Mouse (Mus musculus) urinary bladder, adult 18-20 months (tissue): Measurements from ENCODE around the gene Cers6.

Experiments
- DNase-seq, 2 experiments: peaks; one replicate each; pipeline ENCODE4 v3.0.0; 2022; ENCODE audit warnings: low spot score in 2 of 2, mixed read lengths in 2 of 2

Cers6 gene

DNA sequence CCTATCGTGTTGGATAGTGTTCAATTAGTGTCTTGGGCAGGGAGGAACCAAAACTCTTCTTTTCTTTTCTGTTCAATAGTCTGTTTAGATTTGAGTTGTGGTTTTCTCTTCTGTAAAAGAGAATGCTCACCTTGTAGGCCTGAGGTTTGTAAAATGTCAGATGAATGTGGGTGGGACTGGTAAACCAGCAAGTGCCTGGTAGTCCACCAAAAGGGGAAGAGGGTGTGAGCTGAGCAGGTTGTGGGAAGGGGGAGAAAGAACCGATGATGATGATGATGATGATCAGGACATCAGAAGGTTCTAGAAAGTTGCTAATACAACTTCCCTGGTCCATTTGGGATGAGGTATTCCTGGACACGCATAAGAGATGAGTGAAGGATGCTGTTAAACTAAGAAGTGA lies 55.1 kb downstream of the Cers6 start:
- DNase-seq = no peak

- DNase-seq = no peak
Observed at GRCm38 (mm10) chr2:68917010-68917409, 55.8 kb downstream of the Cers6 start.

DNA sequence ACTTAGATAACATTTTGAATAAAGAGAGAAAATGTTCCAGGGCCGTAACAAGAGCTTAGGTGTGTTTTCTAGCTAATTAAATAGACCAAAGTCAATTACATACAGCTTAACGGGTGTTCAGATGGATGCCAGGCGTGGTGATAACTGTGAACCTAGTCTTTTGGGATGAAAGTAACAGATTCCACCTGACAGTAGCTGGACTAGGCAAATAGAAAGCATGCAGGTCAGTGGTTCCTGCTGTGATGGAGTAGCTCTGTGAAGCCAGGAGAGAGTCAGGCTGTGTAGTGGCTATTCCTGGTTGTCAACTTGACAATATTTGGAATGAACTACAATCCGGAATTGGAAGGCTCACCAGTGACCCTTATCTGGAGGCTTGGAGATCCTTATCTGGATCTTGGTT lies 56.3 kb downstream of the Cers6 start:
- DNase-seq = no peak

- no peak for DNase-seq
Observed at GRCm38 (mm10) chr2:68924344-68924743, 63.1 kb downstream of the Cers6 start.

DNA sequence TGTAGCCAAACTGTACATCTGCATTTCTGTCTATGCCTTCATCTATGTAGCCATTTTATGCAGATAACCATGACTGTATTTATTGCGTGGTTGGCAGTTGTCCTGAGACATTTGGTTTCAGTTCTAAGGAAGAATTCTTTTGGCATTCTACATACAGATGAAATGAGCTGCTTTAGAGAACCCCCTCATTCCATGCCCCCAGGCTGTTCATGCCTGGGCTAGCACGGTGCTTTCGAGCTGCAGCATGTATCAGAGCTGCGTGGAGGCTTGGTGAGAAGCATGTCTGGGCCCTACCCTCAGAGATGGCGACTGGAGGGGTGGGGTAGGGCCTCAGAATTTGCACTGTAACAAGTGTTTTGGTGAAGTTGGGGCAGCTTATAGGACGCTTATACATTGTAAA lies 64.3 kb downstream of the Cers6 start:
- no peak for DNase-seq

GRCm38 (mm10) chr2:68926913-68927790 lies 65.9 kb downstream of the Cers6 start:
- DNase-seq = no peak

- DNase-seq = no peak
Observed at GRCm38 (mm10) chr2:68932240-68932639, 71.0 kb downstream of the Cers6 start.

DNA sequence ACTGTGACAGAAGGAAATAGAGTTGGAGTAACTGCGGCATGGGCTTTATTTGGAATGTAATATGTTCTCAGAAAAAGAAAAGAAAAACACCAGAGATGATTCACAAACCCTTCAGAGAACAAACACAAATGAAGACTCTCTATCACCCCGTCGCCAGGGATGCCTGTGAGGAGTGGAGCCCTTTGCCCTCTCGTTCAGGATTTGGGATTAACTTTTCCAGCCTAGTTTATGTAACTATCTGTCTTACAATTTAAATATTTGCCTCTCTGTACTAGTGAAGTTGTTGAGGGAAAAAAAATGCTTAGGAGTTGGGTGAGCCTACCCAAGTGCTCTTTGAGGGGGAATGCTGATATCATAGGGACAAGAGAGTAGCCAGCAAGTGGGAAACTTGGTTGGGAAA lies 71.4 kb downstream of the Cers6 start:
- DNase-seq = no peak

DNA sequence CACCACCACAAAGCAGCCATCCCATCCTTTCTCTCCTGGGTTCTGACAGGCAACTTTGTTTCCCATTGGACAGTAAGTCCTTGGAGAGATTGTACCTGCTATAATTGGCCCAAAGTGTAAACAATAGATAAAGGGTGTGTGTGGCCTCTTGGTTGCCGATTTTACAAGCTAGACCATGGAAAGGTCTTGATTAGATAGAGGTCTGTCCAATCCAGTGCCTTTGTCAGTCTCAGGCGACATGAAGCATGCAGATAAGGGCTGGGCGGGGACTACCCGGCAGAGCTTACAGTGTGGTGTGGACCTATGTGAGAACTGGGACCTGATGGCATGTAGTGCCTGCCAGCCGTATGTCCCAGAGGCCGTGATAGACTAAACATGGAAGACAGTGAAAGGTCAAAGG lies 73.4 kb downstream of the Cers6 start:
- DNase-seq = no peak

DNA sequence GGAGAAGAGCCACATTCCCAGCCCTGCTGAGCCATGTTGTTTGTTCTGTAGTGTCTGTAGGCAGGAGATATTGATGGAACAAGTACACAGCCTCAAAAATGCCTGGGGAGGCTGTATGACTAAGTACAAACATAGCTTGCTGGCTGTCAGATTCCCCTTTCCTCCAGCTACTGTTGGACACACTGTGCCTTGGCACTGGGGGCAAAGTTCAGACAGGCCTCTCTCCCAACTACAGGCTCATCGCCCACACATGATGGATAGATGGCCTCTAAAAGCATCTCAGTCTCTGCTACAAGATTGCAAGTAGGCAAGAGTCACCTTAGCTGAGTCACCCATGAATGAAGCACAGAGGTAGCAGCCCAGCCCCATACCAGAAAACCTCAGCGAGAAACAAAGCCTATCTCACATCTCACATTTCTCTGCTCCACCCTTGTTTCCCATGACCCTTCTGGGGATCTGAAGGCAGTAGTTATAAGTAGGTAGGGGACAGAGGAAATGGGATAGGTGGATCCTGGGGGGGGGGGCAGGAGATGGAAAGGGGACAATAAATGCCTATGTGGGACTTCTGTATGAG lies 74.6 kb downstream of the Cers6 start:
- peak; percentile 25 to 64 for DNase-seq

- no peak for DNase-seq
Observed at GRCm38 (mm10) chr2:68936773-68937172, 75.5 kb downstream of the Cers6 start.

DNA sequence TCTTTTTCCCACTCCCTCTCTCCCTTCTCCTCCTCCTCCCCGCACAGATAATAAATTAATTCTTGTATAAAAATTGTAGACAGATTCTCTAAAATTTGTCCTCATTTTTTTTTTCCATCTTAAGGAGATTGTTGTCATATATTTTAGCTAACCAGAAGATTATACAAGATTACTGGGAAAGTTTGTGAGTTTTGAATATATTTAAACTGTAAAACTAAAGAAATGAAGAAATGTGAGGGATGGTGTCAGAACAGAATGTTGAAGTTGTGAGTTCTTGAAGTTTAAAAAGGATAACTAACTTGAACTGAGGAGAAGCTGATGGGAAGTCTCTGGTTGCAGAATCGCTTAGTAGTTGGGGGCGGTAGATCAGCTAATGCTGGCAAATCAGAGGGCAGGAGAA lies 76.6 kb downstream of the Cers6 start:
- DNase-seq = no peak

DNA sequence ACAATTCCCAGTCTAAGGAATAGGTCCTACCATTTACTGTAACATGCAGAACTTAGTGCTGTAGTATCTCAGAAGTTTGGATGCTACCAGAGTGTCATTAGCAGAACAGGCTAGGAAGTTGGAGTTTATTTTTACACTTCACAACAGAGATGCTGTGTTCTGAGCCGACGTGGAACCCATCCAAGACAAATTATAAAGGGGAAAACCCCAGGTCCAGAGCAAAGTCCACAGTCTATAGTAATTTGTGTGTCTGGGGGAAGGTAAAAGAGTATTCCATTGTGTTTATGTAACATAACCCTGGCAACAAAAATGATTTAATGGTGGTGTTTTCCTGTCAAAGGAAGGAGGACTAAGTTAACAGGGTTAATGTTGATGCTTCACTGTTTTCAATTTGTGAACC lies 83.7 kb downstream of the Cers6 start:
- DNase-seq = no peak

GRCm38 (mm10) chr2:68945976-68946375 lies 84.7 kb downstream of the Cers6 start:
- DNase-seq = no peak

- DNase-seq = no peak
Observed at GRCm38 (mm10) chr2:68946819-68947218, 85.6 kb downstream of the Cers6 start.

DNA sequence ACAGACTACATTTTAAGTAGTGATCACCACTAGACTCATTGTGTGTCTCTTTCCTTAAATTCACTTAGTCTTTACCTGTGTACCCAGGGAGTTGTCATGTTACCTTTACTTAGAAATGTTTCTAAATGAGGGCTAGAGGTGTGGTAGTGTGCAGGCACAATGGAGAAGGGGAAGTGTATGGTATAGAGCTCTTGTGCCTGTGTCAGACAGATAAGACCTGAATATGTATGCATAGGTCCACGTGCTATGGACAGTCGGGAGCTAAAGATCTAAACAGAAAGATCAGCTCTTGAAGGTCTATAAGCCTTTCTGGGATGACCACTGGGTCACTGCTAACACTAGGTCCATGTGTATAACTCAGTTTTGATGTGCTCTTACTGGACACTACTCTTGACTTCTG lies 87.9 kb downstream of the Cers6 start:
- DNase-seq = no peak

- no peak for DNase-seq
Observed at GRCm38 (mm10) chr2:68949728-68950127, 88.5 kb downstream of the Cers6 start.

DNA sequence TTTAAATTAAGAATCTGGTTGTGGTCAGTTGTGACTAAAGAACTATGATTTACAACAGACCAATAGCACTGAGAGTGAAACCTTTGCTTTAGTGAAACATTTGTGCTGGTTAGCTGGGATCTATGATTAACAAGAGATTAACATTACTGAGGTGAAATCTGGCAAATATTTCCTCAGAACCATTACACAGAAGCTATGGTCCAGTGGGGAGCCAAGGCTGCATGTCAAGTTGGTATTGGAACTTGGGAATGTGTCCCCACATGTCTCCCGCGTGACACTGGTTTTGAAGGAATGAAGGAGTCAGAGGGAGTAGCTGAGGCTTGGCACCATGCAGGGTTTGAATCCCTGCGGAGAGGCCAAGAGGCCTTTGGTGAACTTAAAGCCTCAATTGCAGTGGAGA lies 90.5 kb downstream of the Cers6 start:
- no peak for DNase-seq

- no peak for DNase-seq
Observed at GRCm38 (mm10) chr2:68953688-68954087, 92.4 kb downstream of the Cers6 start.

DNA sequence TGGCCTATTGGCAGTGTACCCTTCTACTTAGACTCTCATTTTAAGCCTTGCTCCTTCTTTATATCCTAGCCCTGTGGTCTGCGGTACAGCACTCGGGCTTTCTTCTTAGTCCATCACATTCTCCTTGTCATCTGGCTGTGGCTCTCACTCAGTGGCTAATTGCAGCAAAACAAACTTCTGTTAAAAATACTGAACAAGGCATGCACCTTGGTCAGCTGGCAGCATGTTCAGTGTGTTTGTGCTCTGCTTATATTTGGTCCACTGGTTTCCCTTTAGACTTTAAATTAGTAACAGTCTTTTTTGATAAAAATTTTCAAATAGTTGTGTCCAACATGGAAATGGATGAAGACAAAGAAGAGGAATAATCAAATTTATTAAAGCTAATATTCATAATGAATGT lies 94.3 kb downstream of the Cers6 start:
- no peak for DNase-seq

- DNase-seq = no peak
Observed at GRCm38 (mm10) chr2:68956146-68956545, 94.9 kb downstream of the Cers6 start.

GRCm38 (mm10) chr2:68957831-68958230 lies 96.6 kb downstream of the Cers6 start:
- DNase-seq = no peak

GRCm38 (mm10) chr2:68959573-68959972 lies 98.3 kb downstream of the Cers6 start:
- no peak for DNase-seq

DNA sequence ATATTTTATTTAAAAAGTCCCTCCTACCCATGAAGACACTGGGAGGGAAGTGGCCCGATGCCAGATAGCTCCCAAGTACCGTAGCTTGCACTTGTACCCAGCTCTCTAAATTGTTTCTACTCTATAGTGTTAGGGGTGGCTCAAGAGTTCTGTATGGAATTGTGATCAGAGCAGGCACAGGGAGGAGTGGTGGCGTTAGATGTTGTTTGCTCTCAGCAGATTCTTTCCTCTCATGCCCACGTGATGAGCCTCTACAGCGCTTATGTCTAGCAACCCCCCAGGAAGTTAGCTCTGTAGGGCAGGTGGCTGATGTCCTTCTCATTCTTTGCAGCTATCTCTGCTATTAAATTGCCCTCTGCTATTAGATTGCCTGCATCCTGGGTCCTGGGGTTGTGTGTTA lies 98.8 kb downstream of the Cers6 start:
- DNase-seq = no peak
